Mouse (Mus musculus) kidney, postnatal 25 days (tissue): ENCODE measurements around the gene Psmd3.
"Not testable (repeated sequence)": the region's sequence is repeated elsewhere in the genome, so short reads cannot be mapped to it uniquely, and the experiment has no call there.

Experiments used
- DNase-seq, 2 experiments: peaks; one replicate each; pipeline ENCODE4 v3.0.0; 2021; ENCODE audit warnings: mixed read lengths in 2 of 2

Psmd3 gene

DNA sequence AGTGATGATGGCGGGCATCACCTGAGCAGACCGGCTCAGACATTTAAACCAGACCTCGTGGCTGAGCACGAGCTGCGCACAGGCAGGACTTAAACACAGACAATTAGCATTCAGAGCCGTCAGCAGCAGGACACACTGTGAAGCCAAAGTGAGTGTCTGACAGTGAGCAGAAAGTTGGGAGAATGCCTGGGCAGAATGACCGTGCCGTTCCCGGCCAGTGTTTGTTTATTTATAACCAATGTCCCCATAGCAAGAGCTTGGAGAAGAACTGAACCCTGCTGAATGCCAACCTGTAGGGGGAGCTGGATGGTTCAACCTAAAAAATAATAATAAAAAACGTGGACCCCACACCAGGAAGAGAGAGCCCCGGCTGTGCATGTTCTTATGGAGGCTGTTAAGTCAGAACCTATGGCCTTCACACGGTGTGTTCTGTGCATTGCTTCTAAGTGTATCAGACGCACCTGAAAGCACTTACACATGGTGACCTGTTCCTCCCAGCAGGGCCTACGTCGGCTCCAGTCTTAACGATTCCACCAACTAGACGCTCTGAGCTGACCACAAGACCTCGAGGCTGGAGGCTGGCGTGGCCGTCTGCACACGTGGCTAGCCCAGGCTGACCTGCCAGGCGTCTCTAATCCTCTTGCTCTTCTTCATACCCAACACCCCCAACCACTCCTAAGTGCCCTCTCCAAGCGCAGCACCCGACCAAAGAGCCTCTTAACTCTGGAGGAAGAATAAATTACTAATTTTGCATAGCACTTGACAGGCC lies 39.3 kb downstream of the Psmd3 start:
- peak; percentile 75 to 82 for DNase-seq

- peak; percentile 35 to 43 for DNase-seq
These were observed 40.7 kb downstream of the Psmd3 start for GRCm38 (mm10) chr11:98723098-98723497.

- DNase-seq, result peak in 1 of 2 experiments; percentile 63
These were observed 43.7 kb downstream of the Psmd3 start for GRCm38 (mm10) chr11:98725926-98726506.

- peak; percentile 90 to 94 for DNase-seq
These were observed 46.8 kb downstream of the Psmd3 start, which contains the start of gene Med24 for GRCm38 (mm10) chr11:98729119-98729588. TSS of gene Med24 (minus strand) at chr11:98729435.

DNA sequence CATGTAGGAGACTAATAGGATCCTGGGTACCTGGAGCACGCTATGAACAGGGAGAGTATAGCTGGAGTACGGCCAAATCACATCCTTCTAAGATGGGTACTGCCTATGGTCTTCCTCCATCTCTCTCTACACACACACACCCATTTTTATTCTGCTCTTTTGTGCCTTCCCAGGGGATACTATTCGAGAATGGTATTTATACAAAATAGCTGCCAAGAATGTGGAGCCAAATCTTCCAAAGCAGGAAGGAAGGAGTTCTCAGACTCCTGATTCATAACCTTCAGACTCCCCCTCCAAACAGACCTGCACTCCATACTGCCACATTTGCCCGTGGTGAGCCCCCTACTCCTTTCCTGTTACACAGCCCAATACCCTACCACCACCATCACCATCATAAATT lies 48.4 kb downstream of the Psmd3 start:
- no peak for DNase-seq

DNA sequence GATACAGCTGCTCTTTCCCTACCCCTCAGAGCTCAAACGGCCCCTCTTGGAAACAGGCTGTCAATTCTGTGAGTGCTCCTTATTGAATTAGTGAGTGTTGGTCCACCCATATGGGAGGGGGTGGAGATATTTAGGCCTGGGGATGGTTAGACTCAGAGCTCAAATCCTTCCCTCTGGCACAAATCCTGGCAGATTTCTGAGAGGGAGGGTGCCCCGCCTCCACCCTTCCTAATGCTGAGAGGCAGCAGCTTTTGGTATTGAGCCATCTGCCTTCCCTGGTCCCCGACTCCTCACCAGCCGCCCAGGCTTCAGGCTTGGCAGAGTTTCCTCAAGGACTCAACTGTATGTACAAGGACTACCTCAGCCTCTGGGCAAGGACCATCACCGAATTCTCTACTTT lies 48.8 kb downstream of the Psmd3 start:
- peak; percentile 33 to 40 for DNase-seq

GRCm38 (mm10) chr11:98734020-98734419 lies 51.7 kb downstream of the Psmd3 start:
- no peak for DNase-seq

DNA sequence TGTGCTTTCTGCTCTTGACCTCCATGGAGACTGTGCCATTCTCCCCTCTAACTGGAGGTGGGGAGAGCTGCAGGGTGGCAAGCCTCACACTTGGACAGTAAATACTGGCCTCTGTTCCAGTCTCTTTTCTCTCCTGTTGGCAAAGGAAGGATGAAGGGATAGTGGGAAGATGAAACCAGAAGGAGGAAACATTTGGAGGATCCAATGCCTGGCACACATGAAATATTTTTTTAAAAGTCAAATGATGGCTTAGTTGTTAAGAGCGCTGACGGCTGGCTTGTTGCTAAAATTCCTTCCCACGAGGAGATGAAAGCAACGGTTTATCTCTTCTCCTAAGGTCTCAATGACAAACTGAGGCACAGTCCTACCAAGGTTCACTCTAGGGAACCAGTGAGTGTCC lies 52.8 kb downstream of the Psmd3 start:
- no peak for DNase-seq

DNA sequence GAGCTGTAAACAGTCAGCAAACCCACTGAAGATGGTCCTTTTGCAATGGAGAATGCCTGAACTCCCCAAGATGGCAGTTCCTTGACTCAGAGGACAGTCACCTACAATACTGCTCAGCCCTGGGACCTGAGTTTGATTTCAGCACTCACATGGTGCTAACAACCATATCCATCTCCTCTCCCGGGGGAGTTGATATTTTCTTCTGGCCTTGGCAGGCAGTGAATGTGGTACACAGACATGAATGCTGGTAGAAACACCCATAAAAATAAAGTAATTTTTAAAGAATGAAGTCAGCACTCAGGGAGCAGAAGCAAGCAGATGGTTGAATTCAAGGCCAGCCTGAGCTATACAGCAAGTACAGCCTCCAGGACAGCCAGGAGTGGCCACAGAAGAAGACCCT lies 53.8 kb downstream of the Psmd3 start:
- DNase-seq, result no peak

DNA sequence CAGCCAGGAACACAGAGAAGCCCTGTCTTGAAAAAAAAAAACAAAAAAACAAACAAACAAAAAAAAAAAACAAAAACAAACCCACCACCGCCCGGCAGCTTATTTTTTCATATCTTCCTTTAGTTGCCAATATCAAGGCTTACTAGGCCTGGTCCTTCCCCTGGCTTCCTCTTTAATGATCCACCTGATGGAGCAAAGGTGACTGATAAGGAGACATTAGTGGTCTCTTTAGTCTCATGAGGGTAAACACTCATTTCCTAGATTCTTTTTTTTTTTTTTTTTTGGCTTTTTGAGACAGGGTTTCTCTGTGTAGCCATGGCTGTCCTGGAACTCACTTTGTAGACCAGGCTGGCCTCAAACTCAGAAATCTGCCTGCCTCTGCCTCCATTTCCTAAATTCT lies 54.9 kb downstream of the Psmd3 start:
- not testable (repeated sequence) for DNase-seq

- DNase-seq, result peak in 1 of 2 experiments; percentile 30
These were observed 56.1 kb downstream of the Psmd3 start for GRCm38 (mm10) chr11:98738428-98738911.

DNA sequence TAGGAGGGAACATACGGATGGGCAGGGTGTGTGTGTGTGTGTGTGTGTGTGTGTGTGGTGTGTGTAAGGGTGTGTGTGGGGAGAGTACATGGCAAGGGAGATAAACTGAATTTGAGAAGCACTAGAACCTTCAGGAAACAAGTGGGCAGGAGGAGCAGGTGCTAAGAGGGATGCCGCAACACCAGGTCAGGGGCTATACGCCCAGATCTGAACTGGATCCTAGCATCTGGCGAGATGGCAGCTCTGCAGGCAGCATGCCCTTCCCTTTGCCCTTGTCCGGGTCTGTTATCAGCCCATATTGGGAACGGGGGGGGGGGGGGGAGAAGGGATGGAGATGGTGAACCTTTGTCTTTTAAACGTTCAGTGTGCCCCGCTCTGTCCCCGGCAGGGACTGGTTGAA lies 56.6 kb downstream of the Psmd3 start:
- peak in 1 of 2 experiments; percentile 30 for DNase-seq

GRCm38 (mm10) chr11:98740026-98740392 lies 57.7 kb downstream of the Psmd3 start:
- peak; percentile 24 to 39 for DNase-seq

DNA sequence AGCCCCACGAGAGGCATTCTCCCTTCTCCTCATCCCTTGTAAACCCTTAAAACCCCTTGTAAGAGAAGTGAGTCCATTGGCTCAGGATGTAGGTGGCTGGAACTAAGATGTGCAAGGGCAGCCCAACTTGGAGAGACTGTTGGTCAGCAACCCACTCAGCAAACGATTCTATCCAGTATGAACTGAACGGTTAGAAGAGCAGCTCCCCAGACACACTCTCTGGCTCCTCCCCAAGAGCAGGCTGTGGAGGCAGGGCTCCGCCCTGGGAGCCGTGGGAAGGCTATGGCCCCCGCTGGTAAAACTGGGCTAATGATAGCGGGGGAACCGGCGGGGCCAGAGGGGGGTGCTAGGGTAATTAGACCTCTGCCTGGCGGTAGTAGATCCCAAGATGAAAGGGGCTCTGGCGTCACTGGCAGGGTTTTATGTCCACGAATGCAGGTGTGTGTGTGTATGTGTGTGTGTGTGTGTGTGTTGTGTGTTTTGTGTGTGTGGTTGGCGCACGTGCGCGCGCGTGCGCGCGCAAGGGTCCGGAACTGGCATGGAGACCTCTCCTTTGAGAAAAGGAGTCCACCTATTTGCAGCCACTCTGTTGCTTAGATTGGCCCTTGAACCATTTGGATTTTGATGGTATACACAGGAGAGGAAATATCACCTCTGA lies 58.2 kb downstream of the Psmd3 start, which contains the start of gene Thra:
Thra (plus strand) TSS at position 246 of the 658 bp plus-strand sequence.
- DNase-seq, result peak; percentile 70 to 81

DNA sequence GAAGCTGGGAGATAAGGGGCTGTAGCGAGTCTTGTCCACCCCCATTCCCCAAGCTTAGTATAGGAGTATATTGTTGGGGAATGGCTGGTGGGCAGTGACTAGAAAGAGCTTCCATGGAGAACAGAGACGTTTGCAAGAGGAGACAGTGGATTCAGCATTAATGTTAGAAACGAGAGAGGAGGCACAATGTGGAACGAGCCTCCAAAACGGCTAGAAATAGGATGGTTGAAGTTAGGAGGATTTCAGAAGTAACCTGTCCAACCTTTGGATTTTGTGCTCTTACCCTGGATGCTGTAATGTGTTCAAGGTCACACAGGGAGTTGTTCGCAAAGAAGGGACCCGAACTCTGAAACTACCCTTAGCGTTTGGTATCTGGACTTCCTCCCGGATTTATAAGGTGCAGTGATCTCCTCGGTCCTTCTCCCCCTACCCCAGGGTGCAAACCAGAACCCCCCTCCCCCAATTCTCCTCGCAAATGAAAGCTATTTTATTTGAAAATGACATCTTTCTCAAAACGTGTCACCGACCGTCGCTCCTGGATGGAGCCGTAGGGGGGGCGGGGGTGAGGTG lies 58.8 kb downstream of the Psmd3 start:
- DNase-seq, result no peak

DNA sequence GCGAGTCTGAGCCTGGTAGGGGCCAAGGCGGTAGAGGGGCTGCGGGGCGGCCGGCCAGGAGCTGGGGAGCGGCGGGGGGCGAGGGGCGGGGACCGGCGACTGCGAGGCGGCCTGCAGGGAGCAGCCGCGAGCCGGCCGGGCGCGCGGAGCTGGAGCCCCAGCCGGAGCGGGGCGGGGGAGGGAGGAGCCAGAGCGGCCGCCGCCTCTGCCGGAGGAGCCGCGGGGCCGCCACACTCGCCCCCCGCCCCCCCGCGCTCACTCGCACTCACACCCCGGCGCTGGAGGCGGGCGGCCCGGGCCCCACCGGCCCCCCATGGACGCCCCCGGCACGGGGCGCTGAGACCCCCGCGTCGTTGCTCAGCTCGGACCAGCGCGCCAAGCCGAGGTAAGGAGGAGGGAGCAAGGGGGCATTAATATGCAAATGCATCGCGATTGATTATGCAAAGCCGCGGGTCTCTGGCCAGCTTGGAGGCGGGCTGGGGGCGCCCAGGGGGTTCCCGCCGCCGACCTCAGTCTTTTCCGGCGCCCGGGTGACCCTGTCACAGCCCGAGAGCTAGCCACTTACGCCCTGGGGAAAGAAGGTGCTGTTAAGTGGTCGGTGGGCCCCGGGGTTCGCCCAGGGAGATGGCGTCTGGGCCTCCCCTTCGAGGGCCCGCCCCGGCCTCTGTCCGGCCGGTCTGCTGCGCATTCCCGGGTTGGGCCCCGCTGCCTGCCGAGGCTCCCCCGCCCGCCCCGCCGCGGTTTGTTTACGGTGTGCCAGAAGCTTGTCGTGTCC lies 59.5 kb downstream of the Psmd3 start:
- DNase-seq, result peak; percentile 83 to 92

DNA sequence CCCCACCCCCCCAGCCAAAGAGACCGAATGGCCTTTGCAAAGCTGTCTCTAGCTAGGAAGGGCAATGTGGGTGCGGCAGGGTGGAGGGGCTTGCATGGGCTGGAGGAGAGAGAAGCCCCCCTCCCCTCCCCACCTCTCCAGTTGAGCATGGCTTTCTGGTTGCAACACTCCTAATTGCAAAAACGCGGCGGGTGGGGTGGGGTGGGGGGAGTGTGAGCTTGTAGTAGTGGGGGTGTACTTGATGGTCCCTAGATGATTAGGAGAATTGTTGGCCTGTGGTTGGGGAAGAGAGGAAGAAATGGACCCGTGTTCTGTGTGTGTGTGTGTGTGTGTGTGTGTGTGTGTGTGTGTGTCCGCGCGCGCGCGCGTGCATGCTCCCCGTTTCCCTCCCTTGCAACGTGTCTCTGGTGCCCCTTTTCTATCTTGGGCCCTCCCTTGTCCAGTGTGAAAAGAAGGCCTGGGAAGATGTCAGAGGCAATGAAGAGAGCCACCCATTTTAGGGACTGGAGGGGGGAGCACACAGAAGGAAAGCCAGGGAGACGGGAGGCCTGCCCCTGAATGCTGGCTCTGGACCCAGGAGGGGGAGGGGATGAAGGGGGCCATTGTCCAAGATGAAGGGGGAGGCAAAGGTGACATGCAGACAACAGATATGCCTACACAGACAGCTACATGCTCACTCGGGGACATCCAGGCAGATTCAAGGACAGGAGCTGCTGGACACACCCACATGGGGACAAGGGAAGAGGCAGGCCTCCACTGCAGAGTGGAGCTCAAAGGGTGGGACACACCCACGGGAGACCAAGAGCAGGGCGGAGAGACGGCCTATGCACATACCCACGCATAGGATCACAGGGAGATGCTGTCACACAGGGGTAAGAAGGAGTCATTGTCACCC lies 60.3 kb downstream of the Psmd3 start:
- peak; percentile 45 to 64 for DNase-seq

DNA sequence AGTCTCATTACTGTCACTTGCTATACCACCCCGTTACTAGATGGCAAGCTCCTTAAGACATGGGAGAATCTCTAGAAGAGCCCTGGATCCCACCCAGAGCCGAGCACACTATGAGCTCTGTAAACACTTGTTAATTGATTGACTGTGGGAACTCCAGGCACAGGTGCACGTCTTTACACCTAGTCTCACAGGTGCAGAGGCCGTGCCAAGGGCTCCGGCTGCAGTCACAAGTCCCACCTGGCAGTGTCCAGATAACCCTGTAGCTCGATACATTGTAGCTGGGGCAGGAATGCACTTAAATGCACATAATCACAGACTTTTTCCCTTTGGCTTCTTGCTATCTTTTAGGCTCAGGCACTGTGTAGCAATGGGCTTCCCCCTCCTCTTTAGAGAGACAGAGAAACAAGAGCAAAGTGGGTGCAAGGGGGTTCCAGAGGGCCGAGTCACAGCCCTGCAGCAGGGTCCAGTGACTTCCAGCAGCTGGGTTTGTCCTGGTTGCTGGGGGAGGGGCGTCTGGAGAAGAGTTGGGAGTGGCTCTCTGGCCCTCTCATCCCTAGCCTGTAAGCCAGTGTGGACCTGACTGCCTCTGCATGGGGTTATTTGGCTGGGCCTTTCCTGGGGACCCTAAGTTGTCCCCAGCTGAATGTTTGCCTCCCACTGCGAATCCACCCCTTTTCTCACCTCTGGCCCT lies 61.4 kb downstream of the Psmd3 start:
- DNase-seq, result peak; percentile 80 to 89

GRCm38 (mm10) chr11:98744456-98745019 lies 62.2 kb downstream of the Psmd3 start:
- peak; percentile 51 to 66 for DNase-seq
